Mouse (Mus musculus) ES-Bruce4 (cell line): ENCODE measurements around the gene Setd5. TPM values are rescaled to one million over a fixed set of nuclear protein-coding genes. Genes with fewer than 3 reads are reported as not detected.

ENCODE experiments used
- H3K27ac ChIP-seq: 2 replicates; pipeline ENCODE4 v1.5.1; 2012; ENCODE audit warnings: low read length, inconsistent platforms; ENCODE audit not compliant: insufficient read depth
- H3K27me3 ChIP-seq: 2 replicates; pipeline ENCODE4 v1.6.1; 2012; ENCODE audit warnings: mild to moderate bottlenecking, low read length, inconsistent platforms; ENCODE audit not compliant: control insufficient read depth, poor library complexity, insufficient read depth, severe bottlenecking
- H3K36me3 ChIP-seq: 2 replicates; pipeline ENCODE4 v1.6.1; 2012; ENCODE audit warnings: inconsistent platforms, mild to moderate bottlenecking, low read length, moderate library complexity; ENCODE audit not compliant: control insufficient read depth, poor library complexity, insufficient read depth, severe bottlenecking
- H3K4me1 ChIP-seq: one replicate; pipeline ENCODE4 v1.8.1; 2011; ENCODE audit warnings: low read length; ENCODE audit not compliant: control insufficient read depth, insufficient read depth
- H3K4me3 ChIP-seq: 2 replicates; pipeline ENCODE4 v1.5.1; 2011; ENCODE audit warnings: low read depth, mild to moderate bottlenecking, low read length
- H3K9ac ChIP-seq: 2 replicates; pipeline ENCODE4 v1.6.1; 2012; ENCODE audit warnings: low read depth, mild to moderate bottlenecking, inconsistent platforms; ENCODE audit not compliant: poor library complexity, severe bottlenecking
- H3K9me3 ChIP-seq: replicated peaks from 2 replicates; pipeline ENCODE4 v1.6.1; 2012; ENCODE audit warnings: mild to moderate bottlenecking, low read length, inconsistent platforms; ENCODE audit not compliant: control insufficient read depth, poor library complexity, insufficient read depth, severe bottlenecking
- CTCF ChIP-seq: IDR thresholded peaks from one replicate; pipeline ENCODE4 v1.8.1; 2011; ENCODE audit warnings: low read depth, low read length
- EP300 ChIP-seq: IDR thresholded peaks from 2 replicates; pipeline ENCODE4 v1.6.1; 2011; ENCODE audit warnings: low read depth, low read length; ENCODE audit not compliant: insufficient read depth
- POLR2A ChIP-seq: IDR thresholded peaks from one replicate; pipeline ENCODE4 v1.8.1; 2011; ENCODE audit warnings: low read length; ENCODE audit not compliant: insufficient read depth
- polyA plus RNA-seq: library from polyadenylated mRNA; stranded (reverse); fragments of >200 nt; gene quantifications from 2 replicates; pipeline ENCODE4 v1.2.4, GENCODE M21; 2011; ENCODE audit warnings: low read depth; ENCODE audit not compliant: missing spikeins, insufficient read depth, insufficient read length

Setd5 gene
- polyA plus RNA-seq, 1 experiment, result 233 TPM

DNA sequence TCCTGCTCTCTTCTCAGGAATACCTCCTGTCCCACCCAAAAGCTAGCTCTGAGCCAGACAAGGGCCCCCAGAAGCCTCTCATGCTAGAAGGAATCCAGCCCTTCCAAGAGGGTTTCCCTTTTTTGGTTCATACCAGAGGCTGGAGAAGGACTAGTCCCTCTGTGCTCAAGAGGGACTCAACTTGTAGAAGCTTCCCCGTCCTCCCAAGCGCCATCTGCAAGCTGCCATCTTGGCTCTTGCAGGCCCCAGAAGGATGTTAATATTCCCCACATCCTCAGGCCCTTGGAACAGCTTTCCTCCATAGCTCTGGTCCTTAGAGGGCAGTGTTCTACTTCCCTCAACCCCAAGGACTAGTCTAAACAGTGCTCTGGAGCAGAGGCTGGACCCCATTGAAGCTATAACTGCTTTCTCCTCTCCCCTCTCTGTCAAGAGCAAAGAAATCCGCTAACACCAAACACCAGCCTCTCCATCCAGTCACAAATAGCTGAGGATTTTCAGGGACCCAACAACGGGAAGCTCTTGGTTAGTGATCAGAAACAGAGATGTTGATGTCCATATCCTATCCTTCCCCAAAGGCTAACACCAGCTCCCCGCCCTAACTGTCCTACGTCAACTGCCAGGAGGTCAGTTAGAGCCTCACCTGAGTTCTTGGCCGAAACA lies 91.3 kb downstream of the Setd5 start:
- TF ChIP-seq POLR2A (no peak), EP300 (no peak), CTCF (no peak)
- H3K9ac ChIP-seq, result no peak overlapping the region
- no peaks in the 10 kb centered on the region for H3K4me1 ChIP-seq
- no peak overlapping the region for H3K4me3 ChIP-seq
- no peaks in the 10 kb centered on the region for H3K9me3 ChIP-seq
- no peak overlapping the region for H3K27ac ChIP-seq
- no peaks in the 10 kb centered on the region for H3K27me3 ChIP-seq
- no peaks in the 10 kb centered on the region for H3K36me3 ChIP-seq

DNA sequence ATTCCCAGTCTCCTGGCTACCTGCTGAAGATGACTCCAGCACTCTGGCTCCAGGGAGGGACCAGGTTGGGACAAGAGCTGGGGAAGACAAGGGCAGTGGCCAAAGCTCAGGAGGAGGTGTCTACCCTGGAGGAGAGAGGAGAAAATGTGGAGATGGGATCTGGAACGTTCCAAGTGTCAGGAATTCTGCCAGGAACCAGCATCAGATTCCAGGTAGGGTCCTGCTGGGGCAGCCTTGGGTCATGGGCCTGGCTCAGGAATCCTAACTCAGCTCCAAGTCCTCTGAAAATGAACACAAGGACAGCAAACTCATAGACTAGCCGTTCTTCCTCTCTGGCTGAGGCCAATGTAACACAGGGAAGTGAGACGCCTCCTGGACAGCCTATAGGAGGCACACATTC lies 92.7 kb downstream of the Setd5 start:
- Histone ChIP-seq H3K27me3 (no peaks in the 10 kb centered on the region), H3K27ac (no peak overlapping the region)

DNA sequence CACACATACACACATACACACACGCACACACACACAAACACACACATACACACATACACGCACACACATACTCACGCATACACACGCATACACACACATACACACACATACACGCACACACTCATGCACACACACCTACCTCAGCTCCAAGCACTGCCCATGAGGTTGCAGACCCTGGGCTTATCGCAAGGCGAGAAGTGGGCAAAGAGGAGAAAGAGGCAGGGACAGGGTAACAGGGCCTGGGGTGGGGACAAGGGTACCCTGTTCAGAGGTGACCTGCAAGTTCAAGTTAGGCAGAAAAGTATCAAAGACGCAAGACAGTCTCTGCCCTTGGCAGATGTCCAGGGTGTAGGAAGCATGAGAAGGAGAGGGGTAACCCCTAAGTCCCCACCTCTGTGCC lies 93.5 kb downstream of the Setd5 start:
- H3K36me3 ChIP-seq, result no peaks in the 10 kb centered on the region
- TF ChIP-seq POLR2A (no peak), EP300 (no peak), CTCF (no peak)
- no peaks in the 10 kb centered on the region for H3K9me3 ChIP-seq
- no peaks in the 10 kb centered on the region for H3K27me3 ChIP-seq
- no peak overlapping the region for H3K4me3 ChIP-seq
- H3K27ac ChIP-seq, result no peak overlapping the region
- H3K4me1 ChIP-seq, result no peaks in the 10 kb centered on the region
- no peak overlapping the region for H3K9ac ChIP-seq

More for the DNA sequence above, 92.7 kb downstream of the Setd5 start:
- no peak overlapping the region for H3K9ac ChIP-seq
- H3K4me3 ChIP-seq, result no peak overlapping the region
- H3K4me1 ChIP-seq, result no peaks in the 10 kb centered on the region
- H3K9me3 ChIP-seq, result no peaks in the 10 kb centered on the region
- TF ChIP-seq POLR2A (no peak), CTCF (no peak), EP300 (no peak)
- no peaks in the 10 kb centered on the region for H3K36me3 ChIP-seq

DNA sequence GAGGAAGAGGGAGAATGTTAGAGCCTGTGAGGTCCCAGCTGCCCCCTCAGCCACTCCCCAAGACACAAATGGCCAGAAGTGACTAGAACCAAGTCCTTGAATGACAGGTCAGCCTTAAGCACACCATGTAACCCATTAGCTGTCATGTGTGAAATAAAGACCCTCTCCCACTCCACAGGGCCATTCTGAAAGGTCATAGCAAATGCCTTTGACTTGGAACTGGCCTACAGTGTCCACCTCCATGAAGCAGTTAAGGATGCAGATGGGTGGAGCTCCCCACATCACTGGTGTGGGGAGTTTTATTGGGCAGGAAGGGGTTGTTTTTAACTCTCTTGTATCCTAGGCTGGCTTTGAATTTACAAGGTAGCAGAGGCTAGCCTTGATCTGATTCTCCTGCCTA lies 94.8 kb downstream of the Setd5 start:
- Histone ChIP-seq H3K4me3 (no peak overlapping the region), H3K9ac (no peak overlapping the region), H3K9me3 (no peaks in the 10 kb centered on the region), H3K27ac (no peak overlapping the region), H3K4me1 (no peaks in the 10 kb centered on the region), H3K27me3 (no peaks in the 10 kb centered on the region), H3K36me3 (no peaks in the 10 kb centered on the region)
- TF ChIP-seq POLR2A, result no peak
- no peak for TF ChIP-seq EP300
- TF ChIP-seq CTCF, result no peak

DNA sequence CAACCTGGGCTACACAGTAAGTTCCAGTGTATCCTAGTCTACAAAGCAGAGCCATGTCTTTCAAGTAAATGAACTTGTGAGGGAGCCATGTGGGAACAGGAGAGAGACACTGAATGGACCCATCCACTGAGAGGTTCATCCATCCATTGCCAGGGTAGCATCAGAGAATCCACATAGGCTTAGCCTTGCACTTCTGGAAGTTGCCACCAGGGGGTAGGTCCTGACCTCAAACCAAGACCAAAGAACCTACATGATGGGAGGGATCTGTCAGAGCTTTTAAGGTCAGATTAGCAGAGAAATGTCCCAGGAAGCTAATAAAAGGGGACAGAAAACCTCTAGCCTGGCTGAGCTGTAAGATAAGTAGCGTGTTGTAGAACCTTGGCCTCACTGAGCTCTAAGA lies 95.4 kb downstream of the Setd5 start:
- no peak overlapping the region for H3K9ac ChIP-seq
- no peaks in the 10 kb centered on the region for H3K9me3 ChIP-seq
- no peak overlapping the region for H3K4me3 ChIP-seq
- no peak overlapping the region for H3K27ac ChIP-seq
- no peak for TF ChIP-seq EP300
- peak; percentile 46 for TF ChIP-seq CTCF
- H3K36me3 ChIP-seq, result no peaks in the 10 kb centered on the region
- no peaks in the 10 kb centered on the region for H3K27me3 ChIP-seq
- H3K4me1 ChIP-seq, result no peaks in the 10 kb centered on the region

DNA sequence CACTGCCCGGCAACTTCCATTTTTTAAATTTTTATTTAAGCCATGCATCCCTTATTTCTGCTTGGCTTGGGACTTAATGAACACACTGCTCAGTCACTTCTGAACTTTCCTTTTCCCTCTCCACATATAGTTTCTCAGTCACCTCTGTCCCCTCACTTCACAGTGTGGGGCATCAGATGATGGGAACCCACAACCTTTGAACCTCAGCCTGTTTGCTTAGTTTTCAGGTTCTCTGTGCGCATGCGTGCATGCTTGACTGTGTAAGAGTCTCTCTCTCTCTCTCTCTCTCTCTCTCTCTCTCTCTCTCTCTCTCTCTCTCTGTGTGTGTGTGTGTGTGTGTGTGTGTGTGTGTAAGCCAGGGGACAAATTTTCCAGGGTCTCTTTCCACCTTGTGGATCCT lies 98.3 kb downstream of the Setd5 start:
- H3K4me3 ChIP-seq, result no peak overlapping the region
- no peak overlapping the region for H3K9ac ChIP-seq
- H3K36me3 ChIP-seq, result no peaks in the 10 kb centered on the region
- no peaks in the 10 kb centered on the region for H3K27me3 ChIP-seq
- H3K9me3 ChIP-seq, result no peaks in the 10 kb centered on the region
- no peak overlapping the region for H3K27ac ChIP-seq
- TF ChIP-seq CTCF (no peak), EP300 (no peak), POLR2A (no peak)
- no peaks in the 10 kb centered on the region for H3K4me1 ChIP-seq
